Mouse (Mus musculus) hindbrain, embryonic 12.5 days (tissue): ENCODE data around the gene Fntb. TPM values are rescaled to one million over a fixed set of nuclear protein-coding genes. Genes with fewer than 3 reads are reported as not detected.

Experiments
- ATAC-seq: fragments of 200-750 bp; cut with Nextera tagmentation; 2 replicates; pipeline ENCODE4 v1.8.0; 2017; ENCODE audit warnings: moderate TSS enrichment; ENCODE audit not compliant: low FRiP score
- H3K27ac ChIP-seq: fragments of 300-500 bp; sonication (generic); 2 replicates; pipeline ENCODE4 v1.5.1; 2016; ENCODE audit warnings: mild to moderate bottlenecking
- H3K27me3 ChIP-seq: fragments of 300-500 bp; sonication (generic); 2 replicates; pipeline ENCODE4 v1.6.1; 2016; ENCODE audit warnings: mild to moderate bottlenecking
- H3K36me3 ChIP-seq: fragments of 300-500 bp; sonication (generic); 2 replicates; pipeline ENCODE4 v1.6.1; 2016; ENCODE audit warnings: mild to moderate bottlenecking
- H3K4me1 ChIP-seq: fragments of 300-500 bp; sonication (generic); 2 replicates; pipeline ENCODE4 v1.6.1; 2016
- H3K4me2 ChIP-seq: fragments of 300-500 bp; sonication (generic); replicated peaks from 2 replicates; pipeline ENCODE4 v1.6.1; 2016; ENCODE audit warnings: mild to moderate bottlenecking
- H3K4me3 ChIP-seq: fragments of 300-500 bp; sonication (generic); 2 replicates; pipeline ENCODE4 v1.5.1; 2016; ENCODE audit warnings: mild to moderate bottlenecking
- H3K9ac ChIP-seq: fragments of 300-500 bp; sonication (generic); 2 replicates; pipeline ENCODE4 v1.6.1; 2016; ENCODE audit warnings: mild to moderate bottlenecking, moderate library complexity
- H3K9me3 ChIP-seq: fragments of 300-500 bp; sonication (generic); replicated peaks from 2 replicates; pipeline ENCODE4 v1.6.1; 2016; ENCODE audit warnings: mild to moderate bottlenecking
- WGBS: fragments of 180-500 bp; shearing (Covaris S2); methylation state at CpG from one replicate; pipeline ENCODE4 v1.1.7; 2016; 5-methylcytosine and 5-hydroxymethylcytosine counted together
- polyA plus RNA-seq: library from polyadenylated mRNA; unstranded; fragments of >200 nt; fragmentation: Nextera tagmentation; extraction: Ambion mirVana; gene quantifications from 2 replicates; pipeline ENCODE4 v1.2.1, GENCODE M21; 2016

Fntb gene
- polyA plus RNA-seq, 1 experiment from 2014 or later = 37.0 TPM

DNA sequence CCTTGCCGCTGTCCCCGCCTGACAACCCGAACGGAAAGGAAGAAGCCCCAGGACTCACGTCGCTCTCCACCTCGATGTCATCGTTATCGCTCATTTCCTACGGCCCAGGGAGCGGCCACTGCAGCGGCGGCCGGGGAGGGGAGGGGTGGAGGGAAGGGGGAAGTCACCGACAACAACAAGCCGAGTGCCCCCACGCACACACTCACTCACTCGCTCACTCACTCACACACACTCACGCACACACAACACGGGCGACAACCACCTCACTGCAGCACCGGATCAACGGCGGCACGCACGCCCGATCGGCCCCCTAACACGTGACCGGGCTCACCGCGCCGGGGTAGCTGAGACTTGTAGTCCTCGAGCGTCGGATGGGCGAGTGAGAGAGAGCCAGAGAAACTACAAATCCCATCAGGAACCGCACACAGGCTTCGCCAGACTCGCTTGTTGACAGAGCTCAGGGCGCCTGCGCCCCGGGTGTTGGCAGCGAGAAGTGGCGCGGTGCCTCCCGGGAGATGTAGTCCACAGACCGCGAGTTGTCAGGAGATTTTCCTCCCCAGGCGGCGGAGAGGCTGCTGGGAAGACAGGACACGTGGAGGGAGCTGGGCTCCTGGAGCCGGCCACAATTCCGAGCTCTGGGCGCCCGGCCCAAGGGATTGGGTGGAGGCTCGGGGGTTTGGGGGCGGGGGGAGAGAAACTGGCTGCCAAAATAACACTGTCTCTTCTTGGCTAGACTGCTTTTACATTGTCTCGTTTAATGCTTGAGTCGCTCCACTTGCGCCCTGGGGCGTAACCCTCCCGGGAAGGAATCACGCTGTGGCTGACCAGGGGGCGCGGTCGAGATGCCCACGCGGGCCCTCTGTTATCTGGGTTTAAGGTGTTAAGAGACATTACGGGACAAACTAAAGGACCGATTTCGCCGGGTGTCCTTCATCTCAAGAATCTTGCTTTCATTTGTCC lies 196.8 kb downstream of the Fntb start, which contains the start of gene Max:
Max (minus strand) TSS at position 270 of the 960 bp plus-strand sequence.
- ATAC-seq = peak; percentile 100
- H3K27ac ChIP-seq = peak within 1 kb of the TSS; percentile 50
- H3K36me3 ChIP-seq = peaks cover 11% of the 10 kb centered on the region
- 1% methylated on average over 71 of the region's 73 CpGs for WGBS
- H3K4me2 ChIP-seq = peak within 1 kb of the TSS; percentile 95
- peak within 1 kb of the TSS; percentile 83 for H3K4me3 ChIP-seq
- peaks cover 11% of the 10 kb centered on the region for H3K4me1 ChIP-seq
- H3K27me3 ChIP-seq = no peaks in the 10 kb centered on the region
- no peaks in the 10 kb centered on the region for H3K9me3 ChIP-seq
- peak within 1 kb of the TSS; percentile 84 for H3K9ac ChIP-seq

DNA sequence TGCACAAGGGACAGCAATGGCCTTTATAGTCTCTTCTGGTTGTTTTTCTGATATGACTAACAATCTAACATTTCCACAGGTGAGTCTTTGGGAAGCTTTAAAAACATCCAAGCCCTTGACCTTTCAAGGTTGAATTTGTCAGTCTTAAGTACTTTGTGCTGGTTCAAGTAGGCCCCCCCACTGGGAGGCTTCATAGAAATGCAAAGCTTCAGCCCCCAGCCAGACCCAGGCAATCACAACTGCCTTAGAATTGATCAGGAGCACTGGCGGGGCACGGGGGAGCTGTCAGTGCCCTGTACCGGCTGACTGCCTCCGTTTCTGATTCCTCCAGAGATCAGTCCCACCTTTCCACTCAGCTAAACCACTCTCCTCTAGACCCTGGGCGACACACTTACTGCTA lies 199.7 kb downstream of the Fntb start:
- 17% methylated on average over 5 of the region's 5 CpGs for WGBS
- Histone ChIP-seq H3K27me3 (no peaks in the 10 kb centered on the region), H3K9me3 (no peaks in the 10 kb centered on the region), H3K36me3 (no peaks in the 10 kb centered on the region), H3K9ac (no peak overlapping the region), H3K27ac (no peak overlapping the region), H3K4me3 (no peak overlapping the region), H3K4me2 (no peak overlapping the region), H3K4me1 (peaks cover 11% of the 10 kb centered on the region)
- ATAC-seq = no peak

DNA sequence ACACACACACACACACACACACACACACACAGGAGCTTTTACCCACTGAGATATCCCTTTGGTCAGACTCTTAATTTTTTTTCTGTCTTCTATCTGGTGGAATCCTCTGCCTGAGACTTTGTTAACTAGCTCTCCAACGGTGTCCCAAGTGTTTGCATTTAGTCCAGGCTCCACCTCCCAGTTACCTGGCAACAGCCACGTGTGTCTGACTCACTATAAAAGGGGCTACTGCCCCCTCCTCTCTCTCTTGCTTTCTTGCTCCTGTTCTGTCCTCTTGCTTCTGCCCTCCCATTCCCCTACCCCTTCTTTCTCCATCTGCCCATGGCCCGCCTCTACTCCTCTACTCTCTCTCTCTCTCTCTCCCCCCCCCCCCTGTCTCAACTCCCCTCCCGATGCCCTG lies 200.5 kb downstream of the Fntb start:
- Histone ChIP-seq H3K9ac (no peak overlapping the region), H3K36me3 (no peaks in the 10 kb centered on the region), H3K4me2 (no peak overlapping the region), H3K4me1 (peaks cover 5% of the 10 kb centered on the region), H3K27ac (no peak overlapping the region), H3K27me3 (no peaks in the 10 kb centered on the region), H3K9me3 (no peaks in the 10 kb centered on the region), H3K4me3 (no peak overlapping the region)
- ATAC-seq = no peak
- 8% methylated on average over 4 of the region's 4 CpGs for WGBS

Other genes starting within 250 kb of the Fntb start
- gene Plekhg3, start 234.7 kb upstream of the Fntb start, polyA plus RNA-seq = 3.0 and 3.6 TPM in 2 replicates
- gene Sptb, start 55.0 kb upstream of the Fntb start, polyA plus RNA-seq = 3.3 and 4.2 TPM in 2 replicates
- 79.4 and 91.1 TPM in 2 replicates for gene Churc1, start 51 bp upstream of the Fntb start, polyA plus RNA-seq
- gene Gpx2, start 30.0 kb downstream of the Fntb start, polyA plus RNA-seq = 0.38 and 0.44 TPM in 2 replicates
- 25.1 and 27.8 TPM in 2 replicates for gene Rab15, start 57.3 kb downstream of the Fntb start, polyA plus RNA-seq
- 14.3 and 17.2 TPM in 2 replicates for gene Max, start 196.6 kb downstream of the Fntb start, polyA plus RNA-seq